Mouse (Mus musculus) neural tube, embryonic 11.5 days (tissue): Measurements from ENCODE around the gene Gas2. TPM values are rescaled to one million over a fixed set of nuclear protein-coding genes. Genes with fewer than 3 reads are reported as not detected.
A peak's percentile ranks its signal among the peaks of the same experiment; 100 is the strongest.

Experiments
- ATAC-seq: fragments of 200-750 bp; cut with Nextera tagmentation; 2 replicates; pipeline ENCODE4 v1.8.0; 2017; ENCODE audit warnings: moderate number of reproducible peaks, mild to moderate bottlenecking, moderate TSS enrichment, moderate library complexity; ENCODE audit not compliant: insufficient read depth, low FRiP score, low TSS enrichment
- DNase-seq: peaks from one replicate; pipeline ENCODE4 v3.0.0-alpha.2; 2015; ENCODE audit warnings: low spot score
- H3K27ac ChIP-seq: fragments of 300-500 bp; sonication (generic); 2 replicates; pipeline ENCODE4 v1.5.1; 2014; ENCODE audit warnings: low read depth, mild to moderate bottlenecking, low read length
- H3K27me3 ChIP-seq: fragments of 300-500 bp; sonication (generic); 2 replicates; pipeline ENCODE4 v1.6.1; 2014; ENCODE audit warnings: mild to moderate bottlenecking, low read length, mixed read lengths; ENCODE audit not compliant: control insufficient read depth, insufficient read depth
- H3K36me3 ChIP-seq: fragments of 300-500 bp; sonication (generic); 2 replicates; pipeline ENCODE4 v1.6.1; 2014; ENCODE audit warnings: mild to moderate bottlenecking, low read length, moderate library complexity, mixed read lengths; ENCODE audit not compliant: control insufficient read depth, insufficient read depth
- H3K4me1 ChIP-seq: fragments of 300-500 bp; sonication (generic); 2 replicates; pipeline ENCODE4 v1.6.1; 2014; ENCODE audit warnings: low read length, mixed read lengths; ENCODE audit not compliant: control insufficient read depth, insufficient read depth
- H3K4me2 ChIP-seq: fragments of 300-500 bp; sonication (generic); 2 replicates; pipeline ENCODE4 v1.6.1; 2014; ENCODE audit warnings: low read depth, mild to moderate bottlenecking, moderate library complexity
- H3K4me3 ChIP-seq: fragments of 300-500 bp; sonication (generic); 2 replicates; pipeline ENCODE4 v1.5.1; 2014; ENCODE audit warnings: low read depth, low read length
- H3K9ac ChIP-seq: fragments of 300-500 bp; sonication (generic); 2 replicates; pipeline ENCODE4 v1.6.1; 2014; ENCODE audit warnings: mild to moderate bottlenecking, low read length
- H3K9me3 ChIP-seq: fragments of 300-500 bp; sonication (generic); 2 replicates; pipeline ENCODE4 v1.6.1; 2016; ENCODE audit warnings: low read length; ENCODE audit not compliant: control insufficient read depth
- WGBS: fragments of 180-500 bp; shearing (Covaris S2); extraction: QIAGEN DNeasy Blood & Tissue Kit; methylation state at CpG from one replicate; pipeline ENCODE4 v1.1.7; 2014; 5-methylcytosine and 5-hydroxymethylcytosine counted together
- polyA plus RNA-seq: library from polyadenylated mRNA; unstranded; fragments of >200 nt; fragmentation: Nextera tagmentation; extraction: Ambion mirVana; gene quantifications from 2 replicates; pipeline ENCODE4 v1.2.1, GENCODE M21; 2014

Gene Gas2
- polyA plus RNA-seq, 1 experiment from 2014 or later: 49.0 TPM

GRCm38 (mm10) chr7:52037600-52038582, 176.1 kb downstream of the Gas2 start:
- Histone ChIP-seq H3K4me2 (no peak overlapping the region), H3K27me3 (no peaks in the 10 kb centered on the region), H3K27ac (no peak overlapping the region), H3K36me3 (no peaks in the 10 kb centered on the region), H3K9me3 (no peaks in the 10 kb centered on the region), H3K4me1 (no peaks in the 10 kb centered on the region), H3K4me3 (no peak overlapping the region), H3K9ac (no peak overlapping the region)
- ATAC-seq (no peak), DNase-seq (peak; percentile 49)
- 54% methylated on average over 8 of the region's 8 CpGs for WGBS

Other genes with a start within 250 kb of the Gas2 start
- gene Slc17a6, start 240.0 kb upstream of the Gas2 start, polyA plus RNA-seq: 29.8 and 32.0 TPM in 2 replicates
- 14.7 and 17.3 TPM in 2 replicates for gene Fancf, start 252 bp downstream of the Gas2 start, polyA plus RNA-seq
- gene Svip, start 144.0 kb downstream of the Gas2 start, polyA plus RNA-seq: 19.1 and 19.9 TPM in 2 replicates
- not detected in 2 replicates for gene 1700015G11Rik, start 153.7 kb downstream of the Gas2 start, polyA plus RNA-seq